Mouse (Mus musculus) heart, postnatal 0 days (tissue): ENCODE data around the gene Myo1c.

Source experiments
- CTCF ChIP-seq: IDR thresholded peaks from 2 replicates; pipeline ENCODE4 v1.5.1; 2016; ENCODE audit warnings: antibody characterized with exemption, control low read depth, low read depth
- EP300 ChIP-seq: IDR thresholded peaks from 2 replicates; pipeline ENCODE4 v1.6.1; 2016; ENCODE audit warnings: antibody characterized with exemption, low read depth

DNA sequence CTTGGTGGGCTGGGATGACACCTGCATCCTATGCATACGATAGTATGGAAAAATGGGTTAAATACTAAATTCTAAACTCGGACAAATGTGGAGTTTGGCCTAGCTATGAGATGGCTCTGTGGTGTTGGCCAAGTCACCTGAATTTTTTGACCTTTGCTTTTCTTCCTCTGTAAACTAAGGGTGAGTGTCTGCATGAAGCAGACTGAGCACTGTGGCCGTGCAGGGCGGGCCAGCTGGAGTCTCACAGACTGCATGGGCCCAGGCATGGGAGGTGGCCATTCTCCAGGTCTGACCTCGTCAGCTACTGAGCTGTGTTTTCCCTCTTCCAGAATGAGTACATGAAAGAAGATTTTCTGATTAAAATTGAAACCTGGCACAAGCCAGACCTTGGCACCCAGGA lies 41.5 kb upstream of the Myo1c start:
- TF ChIP-seq CTCF (no peak), EP300 (no peak)
